Mouse (Mus musculus) embryonic facial prominence, embryonic 15.5 days (tissue): Measurements from ENCODE around the gene Olfr175-ps1. TPM values are rescaled to one million over a fixed set of nuclear protein-coding genes. Genes with fewer than 3 reads are reported as not detected.

Source experiments
- ATAC-seq: fragments of 200-750 bp; cut with Nextera tagmentation; 2 replicates; pipeline ENCODE4 v1.8.0; 2017; ENCODE audit warnings: low read depth, moderate TSS enrichment; ENCODE audit not compliant: insufficient number of reproducible peaks, low FRiP score, low TSS enrichment
- H3K27ac ChIP-seq: fragments of 300-500 bp; sonication (generic); replicated peaks from 2 replicates; pipeline ENCODE4 v1.5.1; 2015; ENCODE audit warnings: mild to moderate bottlenecking, inconsistent platforms
- H3K27me3 ChIP-seq: fragments of 300-500 bp; sonication (generic); 2 replicates; pipeline ENCODE4 v1.6.1; 2015; ENCODE audit warnings: inconsistent platforms
- H3K36me3 ChIP-seq: fragments of 300-500 bp; sonication (generic); 2 replicates; pipeline ENCODE4 v1.6.1; 2015; ENCODE audit warnings: mild to moderate bottlenecking, inconsistent platforms
- H3K4me1 ChIP-seq: fragments of 300-500 bp; sonication (generic); 2 replicates; pipeline ENCODE4 v1.6.1; 2015; ENCODE audit warnings: inconsistent platforms
- H3K4me2 ChIP-seq: fragments of 300-500 bp; sonication (generic); replicated peaks from 2 replicates; pipeline ENCODE4 v1.6.1; 2015; ENCODE audit warnings: mild to moderate bottlenecking, inconsistent platforms
- H3K4me3 ChIP-seq: fragments of 300-500 bp; sonication (generic); replicated peaks from 2 replicates; pipeline ENCODE4 v1.5.1; 2015; ENCODE audit warnings: mild to moderate bottlenecking, inconsistent platforms
- H3K9ac ChIP-seq: fragments of 300-500 bp; sonication (generic); 2 replicates; pipeline ENCODE4 v1.6.1; 2015; ENCODE audit warnings: inconsistent platforms
- H3K9me3 ChIP-seq: fragments of 300-500 bp; sonication (generic); replicated peaks from 2 replicates; pipeline ENCODE4 v1.6.1; 2016; ENCODE audit warnings: inconsistent platforms
- WGBS: fragments of 180-500 bp; shearing (Covaris S2); methylation state at CpG from one replicate; pipeline ENCODE4 v1.1.7; 2015; 5-methylcytosine and 5-hydroxymethylcytosine counted together
- polyA plus RNA-seq: library from polyadenylated mRNA; unstranded; fragments of >200 nt; fragmentation: Nextera tagmentation; extraction: Ambion mirVana; gene quantifications from 2 replicates; pipeline ENCODE4 v1.2.1, GENCODE M21; 2015

Olfr175-ps1 gene
- polyA plus RNA-seq = not detected in 2 replicates

GRCm38 (mm10) chr16:58826732-58827319, at the start of gene Olfr175-ps1:
Gene Olfr175-ps1 (minus strand): TSS chr16:58826782.
- H3K9ac ChIP-seq = no peak within 1 kb of the TSS
- H3K4me3 ChIP-seq = no peak within 1 kb of the TSS
- no peak within 1 kb of the TSS for H3K4me2 ChIP-seq
- no peaks in the 10 kb centered on the region for H3K4me1 ChIP-seq
- no peaks in the 10 kb centered on the region for H3K9me3 ChIP-seq
- 83% methylated on average over 1 of the region's 1 CpGs for WGBS
- H3K36me3 ChIP-seq = no peaks in the 10 kb centered on the region
- no peak for ATAC-seq
- no peaks in the 10 kb centered on the region for H3K27me3 ChIP-seq
- no peak within 1 kb of the TSS for H3K27ac ChIP-seq

GRCm38 (mm10) chr16:58874668-58875067, 48.1 kb upstream of the Olfr175-ps1 start, which contains the start of gene Olfr177:
Gene Olfr177 (minus strand): TSS chr16:58874768.
- Histone ChIP-seq H3K9ac (no peak within 1 kb of the TSS), H3K9me3 (no peaks in the 10 kb centered on the region), H3K4me2 (no peak within 1 kb of the TSS), H3K36me3 (no peaks in the 10 kb centered on the region), H3K4me3 (no peak within 1 kb of the TSS), H3K27me3 (no peaks in the 10 kb centered on the region), H3K4me1 (no peaks in the 10 kb centered on the region), H3K27ac (no peak within 1 kb of the TSS)
- 44% methylated on average over 1 of the region's 1 CpGs for WGBS
- no peak for ATAC-seq

GRCm38 (mm10) chr16:58861479-58861878, 34.9 kb upstream of the Olfr175-ps1 start:
- no peak for ATAC-seq
- no peak overlapping the region for H3K27ac ChIP-seq
- H3K36me3 ChIP-seq = no peaks in the 10 kb centered on the region
- H3K9me3 ChIP-seq = no peaks in the 10 kb centered on the region
- H3K4me2 ChIP-seq = no peak overlapping the region
- H3K4me1 ChIP-seq = no peaks in the 10 kb centered on the region
- H3K27me3 ChIP-seq = no peaks in the 10 kb centered on the region
- H3K9ac ChIP-seq = no peak overlapping the region
- no peak overlapping the region for H3K4me3 ChIP-seq
- WGBS = 72% methylated on average over 1 of the region's 1 CpGs

- Histone ChIP-seq H3K4me1 (no peaks in the 10 kb centered on the region), H3K27me3 (no peaks in the 10 kb centered on the region), H3K4me2 (no peak overlapping the region), H3K27ac (no peak overlapping the region), H3K9me3 (no peaks in the 10 kb centered on the region), H3K9ac (no peak overlapping the region), H3K4me3 (no peak overlapping the region), H3K36me3 (no peaks in the 10 kb centered on the region)
- ATAC-seq = no peak
- WGBS = 84% methylated on average over 2 of the region's 2 CpGs
Measured at GRCm38 (mm10) chr16:58860032-58860737, 33.6 kb upstream of the Olfr175-ps1 start.

GRCm38 (mm10) chr16:58800168-58800567, 26.4 kb downstream of the Olfr175-ps1 start, which contains the start of gene Olfr173:
Gene Olfr173 (minus strand): TSS chr16:58800268.
- H3K27me3 ChIP-seq = no peaks in the 10 kb centered on the region
- H3K9ac ChIP-seq = no peak within 1 kb of the TSS
- no peak within 1 kb of the TSS for H3K4me3 ChIP-seq
- 74% methylated on average over 2 of the region's 2 CpGs for WGBS
- H3K4me1 ChIP-seq = no peaks in the 10 kb centered on the region
- no peak within 1 kb of the TSS for H3K4me2 ChIP-seq
- ATAC-seq = no peak
- no peak within 1 kb of the TSS for H3K27ac ChIP-seq
- no peaks in the 10 kb centered on the region for H3K9me3 ChIP-seq
- no peaks in the 10 kb centered on the region for H3K36me3 ChIP-seq

Other genes with a start within 250 kb of the Olfr175-ps1 start
- gene Gm813, start 209.8 kb downstream of the Olfr175-ps1 start, polyA plus RNA-seq = not detected in 2 replicates
- not detected in 2 replicates for gene E330017A01Rik, start 188.0 kb downstream of the Olfr175-ps1 start, polyA plus RNA-seq
- gene Cpox, start 156.5 kb downstream of the Olfr175-ps1 start, polyA plus RNA-seq = 27.1 and 28.9 TPM in 2 replicates
- 0.19 TPM in 1 of 2 replicates, not detected in the other for gene Gpr15, start 107.7 kb downstream of the Olfr175-ps1 start, polyA plus RNA-seq
- gene Cldnd1, start 98.9 kb downstream of the Olfr175-ps1 start, polyA plus RNA-seq = 128 and 131 TPM in 2 replicates
- not detected in 2 replicates for gene Olfr172, start 63.6 kb downstream of the Olfr175-ps1 start, polyA plus RNA-seq
- gene Olfr173, start 26.5 kb downstream of the Olfr175-ps1 start, polyA plus RNA-seq = 0.13 TPM in 1 of 2 replicates, not detected in the other
- not detected in 2 replicates for gene Olfr177, start 48.0 kb upstream of the Olfr175-ps1 start, polyA plus RNA-seq
- gene Olfr178, start 65.3 kb upstream of the Olfr175-ps1 start, polyA plus RNA-seq = not detected in 2 replicates
- gene Olfr181, start 102.0 kb upstream of the Olfr175-ps1 start, polyA plus RNA-seq = not detected in 2 replicates
- not detected in 2 replicates for gene Olfr180, start 102.6 kb upstream of the Olfr175-ps1 start, polyA plus RNA-seq
- not detected in 2 replicates for gene Olfr183, start 168.6 kb upstream of the Olfr175-ps1 start, polyA plus RNA-seq
- 0.16 TPM in 1 of 2 replicates, not detected in the other for gene Olfr186, start 203.5 kb upstream of the Olfr175-ps1 start, polyA plus RNA-seq
- gene Olfr187, start 213.0 kb upstream of the Olfr175-ps1 start, polyA plus RNA-seq = not detected in 2 replicates